Mouse (Mus musculus): Measurements from ENCODE around the gene Card11.

DNA sequence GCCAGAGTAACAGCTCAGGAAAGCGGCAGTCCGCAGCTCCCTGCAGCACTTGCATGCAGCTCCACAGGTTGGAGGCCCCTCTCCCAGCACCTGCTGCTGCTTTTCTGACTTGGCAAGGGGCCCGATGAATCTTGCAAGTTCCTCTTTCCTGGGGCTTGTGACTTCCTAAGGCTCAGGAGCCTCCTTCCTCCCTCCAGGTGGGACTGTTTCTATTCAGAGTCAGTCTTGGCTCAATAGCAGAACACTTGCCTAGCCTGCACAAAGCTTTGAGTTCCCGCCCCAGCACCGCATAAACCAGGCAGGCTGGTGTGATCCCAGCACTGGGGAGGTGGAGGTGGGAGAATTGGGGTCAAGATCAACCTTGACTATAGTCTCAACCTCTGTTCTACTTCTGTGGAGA, 5.1 kb upstream of the Card11 start:
- TF ChIP-seq CTCF (IDR thresholded peaks at IDR 0.05; ENCODE audit: control insufficient read depth, insufficient read depth, insufficient replicate concordance, low read depth, low read length) (no peak), POLR2A (IDR thresholded peaks at IDR 0.05; ENCODE audit: control insufficient read depth, low read depth, low read length) (no peak)
